8 mouse cellular contexts compared by ENCODE assay signal in the genomic region with DNA sequence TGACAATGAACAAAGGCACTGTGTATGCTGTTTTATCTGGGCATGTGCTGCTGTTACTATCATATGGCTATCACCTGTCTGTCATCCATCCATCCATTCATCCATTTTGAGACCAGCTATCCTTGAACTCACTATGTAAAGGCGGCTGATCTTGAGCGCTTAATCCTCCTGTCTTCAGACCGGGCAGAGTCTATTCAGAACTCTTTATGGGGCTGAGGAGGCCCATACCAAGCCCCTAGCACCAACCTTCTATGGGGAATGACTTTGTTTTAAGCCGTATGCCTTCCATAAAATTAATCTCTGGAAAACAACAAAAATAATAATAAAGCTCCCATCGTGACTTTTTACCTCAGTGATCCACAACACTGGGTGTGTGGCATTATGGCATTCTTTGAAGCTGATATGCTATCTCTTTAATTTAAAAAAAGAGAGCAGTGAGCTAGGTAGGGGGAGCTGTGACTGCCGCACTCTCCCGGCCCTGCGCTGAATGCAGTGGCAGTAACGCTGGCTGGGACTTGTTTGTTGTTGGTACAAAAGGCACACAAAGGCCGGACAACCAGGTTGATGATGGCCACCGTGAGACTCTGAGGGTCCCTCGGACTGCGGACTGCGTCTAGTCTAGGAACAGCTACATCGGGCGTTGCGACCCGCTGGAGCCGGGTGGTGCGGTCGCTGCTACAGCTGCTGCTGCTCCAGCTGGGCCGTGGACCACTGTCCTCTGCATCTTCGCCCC. TPM values are rescaled to one million over a fixed set of nuclear protein-coding genes. Genes with fewer than 3 reads are reported as not detected.
DNase-seq lines count a peak whose midpoint lies in the region; ATAC-seq and TF ChIP-seq lines count a peak whose summit lies in the region.

A gene (plus strand): TSS at position 464 of the 733 bp plus-strand sequence.

- H3K4me3 ChIP-seq in hindbrain, embryonic 14.5 days (replicated peaks; ENCODE audit: low read length): peak within 1 kb of the TSS; percentile 60
- H3K4me3 ChIP-seq in limb, embryonic 14.5 days (replicated peaks; ENCODE audit: low read length): peak within 1 kb of the TSS; percentile 47

- peak within 1 kb of the TSS; percentile 84 for H3K9ac ChIP-seq in hindbrain, embryonic 14.5 days
- peak within 1 kb of the TSS; percentile 65 for H3K9ac ChIP-seq in limb, embryonic 14.5 days (ENCODE audit: low read depth, low read length, severe bottlenecking)

- H3K27ac ChIP-seq in hindbrain, embryonic 14.5 days: peak within 1 kb of the TSS; percentile 82
- no peak within 1 kb of the TSS for H3K27ac ChIP-seq in limb, embryonic 14.5 days (replicated peaks; ENCODE audit: low read depth, low read length)

- no peaks in the 10 kb centered on the region for H3K9me3 ChIP-seq in hindbrain, embryonic 14.5 days (ENCODE audit: control insufficient read depth, low read length)
- no peaks in the 10 kb centered on the region for H3K9me3 ChIP-seq in limb, embryonic 14.5 days (ENCODE audit: control insufficient read depth, low read length)

- H3K36me3 ChIP-seq in hindbrain, embryonic 14.5 days (replicated peaks; ENCODE audit: control insufficient read depth, insufficient read depth): no peaks in the 10 kb centered on the region
- no peaks in the 10 kb centered on the region for H3K36me3 ChIP-seq in limb, embryonic 14.5 days (ENCODE audit: control insufficient read depth, insufficient read depth, low read length)

- ATAC-seq in hindbrain, embryonic 14.5 days (ENCODE audit: low FRiP score): peak; percentile 93
- 0 out of 2 replicates have a peak, but pooled peaks have one; percentile 47 for ATAC-seq in limb, embryonic 14.5 days (ENCODE audit: low FRiP score, low read depth)

- 3% methylated on average over 23 of the region's 23 CpGs for WGBS in hindbrain, embryonic 14.5 days
- WGBS in limb, embryonic 14.5 days: 5% methylated on average over 23 of the region's 23 CpGs

- H3K4me1 ChIP-seq in hindbrain, embryonic 14.5 days (replicated peaks; ENCODE audit: control insufficient read depth, insufficient read depth, low read length): peaks cover 16% of the 10 kb centered on the region; the same call in 1 of the 2 replicates
- peaks cover 7% of the 10 kb centered on the region; the same call in 1 of the 2 replicates for H3K4me1 ChIP-seq in limb, embryonic 14.5 days (ENCODE audit: control insufficient read depth, insufficient read depth, low read length)

- no peaks in the 10 kb centered on the region for H3K27me3 ChIP-seq in hindbrain, embryonic 14.5 days (ENCODE audit: control insufficient read depth, insufficient read depth, low read length)
- H3K27me3 ChIP-seq in limb, embryonic 14.5 days (ENCODE audit: control insufficient read depth, insufficient read depth, low read length): peaks cover 4% of the 10 kb centered on the region; the same call in 1 of the 2 replicates

- DNase-seq in left cerebral cortex, adult 18-20 months (ENCODE audit: low spot score in 2 of 2): peak; percentile 50 to 56
- no peak for DNase-seq in left cerebral cortex, adult 11 months (ENCODE audit: low spot score)
- DNase-seq in cerebellum, postnatal 14 days: peak; percentile 73 to 75
- DNase-seq in frontal cortex, postnatal 25 days (ENCODE audit: low spot score in 2 of 2): peak; percentile 35 to 47
- peak; percentile 74 for DNase-seq in hindbrain, embryonic 14.5 days (ENCODE audit: low spot score)
- DNase-seq in limb, embryonic 14.5 days (ENCODE audit: low spot score): peak; percentile 20
- DNase-seq in right cerebral cortex, adult 18-20 months: peak; percentile 52
- no peak for DNase-seq in urinary bladder, adult 2 months (ENCODE audit: low spot score)

- TF ChIP-seq POLR2A in limb, embryonic 14.5 days (IDR thresholded peaks at IDR 0.05; ENCODE audit: borderline replicate concordance, extremely low read depth, insufficient read depth, insufficient read length): no peak

- peak within 1 kb of the TSS; percentile 60 for H3K4me2 ChIP-seq in hindbrain, embryonic 14.5 days (replicated peaks)
- peak within 1 kb of the TSS; percentile 74 for H3K4me2 ChIP-seq in limb, embryonic 14.5 days (replicated peaks; ENCODE audit: low read depth, low read length, severe bottlenecking)

RNA-seq across cellular contexts. Expression of the gene that starts here (rescaled TPM):
- total RNA-seq in left cerebral cortex, adult 18-20 months (2021): 10 to 100 TPM; 56.2 to 59.4 TPM
- polyA plus RNA-seq in hindbrain, embryonic 14.5 days (2014; fragmentation: Nextera tagmentation; extraction: Ambion mirVana): 11.7 and 12.6 TPM in 2 replicates
- polyA plus RNA-seq in limb, embryonic 14.5 days (2012; rRNA removed): 3.7 and 3.8 TPM in 2 replicates
- polyA plus RNA-seq in limb, embryonic 14.5 days (2014; fragmentation: Nextera tagmentation; extraction: Ambion mirVana): 3.9 and 4.2 TPM in 2 replicates
- 5.9 and 6.9 TPM in 2 replicates for polyA plus RNA-seq in urinary bladder, adult 2 months (2012; rRNA removed)

Comparison
In these comparisons a context has a peak if more than half of its experiments do, and no peak if none do; other contexts are left out.
1. DNase-seq: peak in left cerebral cortex, adult 18-20 months (2 of 2), cerebellum, postnatal 14 days (2 of 2), frontal cortex, postnatal 25 days (2 of 2), hindbrain, embryonic 14.5 days (single experiment), limb, embryonic 14.5 days (single experiment) and right cerebral cortex, adult 18-20 months (single experiment); none in left cerebral cortex, adult 11 months (single experiment) and urinary bladder, adult 2 months (single experiment).